Mouse (Mus musculus) monocyte, adult 5-6 weeks (primary cell): Measurements from ENCODE around the gene Ncor2. TPM values are rescaled to one million over a fixed set of nuclear protein-coding genes. Genes with fewer than 3 reads are reported as not detected.

Experiments
- ATAC-seq: fragments of 153-309, 156-312 bp; replicated peaks from 2 replicates; pipeline ENCODE4 v1.8.0; 2017; ENCODE audit warnings: mild to moderate bottlenecking; ENCODE audit not compliant: low TSS enrichment, insufficient number of reproducible peaks, severe bottlenecking, poor library complexity, low FRiP score
- total RNA-seq: library from RNA; stranded (forward); fragments of 200-1000, 200-491, 200-594 nt; gene quantifications from 3 replicates; pipeline ENCODE4 v1.2.3, GENCODE M21; 2017

Gene Ncor2
- total RNA-seq, 1 experiment from 2014 or later, result 14.4 TPM

DNA sequence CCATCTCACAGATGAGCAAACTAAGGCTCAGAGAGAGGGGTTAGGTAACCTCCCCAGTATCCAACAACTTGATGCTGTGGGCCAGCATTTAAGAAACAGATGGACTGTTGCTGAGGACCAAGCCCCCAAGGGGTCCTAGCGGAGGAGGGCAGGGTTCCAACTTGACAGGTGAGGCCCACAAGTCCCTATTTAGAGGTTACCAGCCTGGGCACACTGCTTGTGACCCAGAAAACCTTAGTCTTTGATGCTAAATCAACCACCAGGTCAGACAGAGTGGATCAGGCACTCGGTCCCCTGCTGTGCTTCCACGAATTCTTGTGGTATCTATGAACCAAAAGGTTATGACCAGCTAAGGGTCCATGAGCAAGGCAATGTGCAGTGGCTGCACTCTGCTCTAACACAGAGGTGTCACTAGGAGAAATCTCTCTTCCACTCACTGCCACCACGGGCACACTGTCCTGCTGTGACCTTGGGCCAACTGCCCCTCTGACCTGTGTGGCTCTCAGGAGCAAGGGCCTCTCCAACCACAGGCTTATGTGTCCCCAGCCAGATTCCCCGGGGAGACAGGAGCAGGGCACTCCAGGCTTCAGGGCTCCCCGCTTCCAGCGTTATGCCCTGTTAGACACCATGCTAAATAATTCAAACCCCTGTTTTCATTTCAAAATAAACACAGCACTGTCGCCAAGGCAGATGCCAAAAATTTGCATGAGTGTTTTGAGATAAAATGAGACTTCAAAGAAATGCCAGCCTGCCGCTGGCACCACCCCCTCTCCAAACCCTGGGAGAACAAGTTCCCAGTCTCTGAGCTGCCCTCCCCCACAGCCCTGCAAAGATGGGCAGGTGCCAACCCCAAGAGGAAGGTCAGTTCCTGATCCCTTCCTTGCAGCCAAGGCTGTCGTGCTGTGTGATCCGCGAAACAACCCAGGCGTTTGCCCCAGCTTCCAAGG, 4.0 kb downstream of the Ncor2 start:
- ATAC-seq, result no peak

GRCm38 (mm10) chr5:125173868-125174267, 5.2 kb downstream of the Ncor2 start:
- no peak for ATAC-seq

- ATAC-seq, result no peak
These were observed 6.0 kb downstream of the Ncor2 start for GRCm38 (mm10) chr5:125172831-125173615.

DNA sequence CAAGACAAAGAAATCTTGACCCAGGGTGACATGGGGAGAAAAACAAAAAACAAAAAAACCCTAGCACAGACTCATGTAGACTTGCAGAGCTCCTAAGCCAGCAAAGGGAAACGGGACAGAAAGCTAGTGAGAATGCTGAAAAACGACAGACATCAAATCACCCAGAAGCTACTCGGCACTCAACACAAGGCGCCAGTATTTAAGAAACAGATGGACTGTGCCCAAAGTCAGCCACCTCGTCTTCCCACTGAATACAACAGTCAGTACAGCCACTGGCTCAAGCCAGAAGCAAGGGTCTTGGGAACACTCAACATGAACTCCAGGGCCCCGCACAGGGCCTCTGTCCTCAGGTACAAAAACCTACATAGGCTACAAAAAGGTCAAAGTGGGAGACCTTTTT, 7.8 kb downstream of the Ncor2 start:
- ATAC-seq, result no peak

- ATAC-seq, result no peak
These were observed 8.7 kb downstream of the Ncor2 start for GRCm38 (mm10) chr5:125170107-125170842.

DNA sequence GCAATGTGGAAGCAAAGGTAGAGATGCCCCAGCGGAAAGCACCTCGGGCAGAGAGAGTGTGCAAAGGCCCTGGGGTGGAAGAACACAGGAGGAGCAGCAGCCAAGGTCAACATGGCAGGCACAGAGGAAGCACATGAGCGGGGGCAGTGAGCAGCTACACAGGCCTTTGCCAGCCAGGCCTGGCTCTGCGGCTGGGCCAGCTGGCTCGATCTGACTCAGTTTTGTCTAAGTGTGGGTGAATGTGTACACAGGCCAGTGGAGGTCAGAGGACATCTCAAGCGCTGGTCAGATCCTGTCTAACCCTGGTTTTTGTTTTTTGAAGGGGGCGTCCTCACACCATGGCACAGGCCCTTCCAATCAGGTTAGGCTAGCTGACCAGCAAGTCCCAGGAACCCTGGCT, 10.9 kb downstream of the Ncor2 start:
- ATAC-seq, result no peak

DNA sequence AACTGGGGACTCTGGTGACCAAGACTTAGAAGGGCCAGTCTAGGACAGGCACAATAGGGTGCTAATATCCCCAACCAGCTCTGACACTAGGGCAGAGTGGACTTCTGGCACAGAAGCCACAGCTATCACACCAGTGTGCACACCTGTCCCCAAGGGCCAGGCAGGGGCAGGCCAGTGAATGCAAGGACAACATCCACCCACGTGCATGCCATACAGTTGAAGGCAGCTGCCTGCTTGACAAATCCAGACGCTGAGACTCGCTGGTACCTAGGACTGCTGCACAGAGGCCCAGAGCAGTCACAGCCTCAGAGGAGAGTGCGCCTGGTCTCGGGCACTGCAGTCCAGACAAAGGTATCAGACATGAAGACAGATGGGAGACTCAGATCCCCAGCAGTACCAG, 11.5 kb downstream of the Ncor2 start:
- ATAC-seq, result no peak

DNA sequence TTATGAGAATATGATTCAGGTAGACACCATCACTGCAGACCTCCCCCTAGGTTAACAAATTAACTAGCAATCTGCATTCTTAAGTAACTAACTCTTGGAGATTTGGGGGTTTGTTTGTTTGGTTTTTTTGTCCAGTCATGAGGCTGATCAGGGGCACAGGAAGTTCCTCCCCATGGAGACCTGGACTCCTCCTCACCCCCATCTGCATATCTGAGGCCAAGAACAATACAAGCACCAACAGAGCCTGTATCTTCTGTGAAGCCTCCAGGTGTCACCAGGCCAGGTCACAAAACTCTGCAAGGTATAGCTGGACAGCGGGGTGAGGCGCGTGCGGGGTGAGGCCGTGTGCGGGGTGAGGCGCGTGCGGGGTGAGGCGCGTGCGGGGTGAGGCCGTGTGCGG, 13.0 kb downstream of the Ncor2 start:
- ATAC-seq, result no peak

GRCm38 (mm10) chr5:125164465-125165167, 14.4 kb downstream of the Ncor2 start:
- no peak for ATAC-seq

DNA sequence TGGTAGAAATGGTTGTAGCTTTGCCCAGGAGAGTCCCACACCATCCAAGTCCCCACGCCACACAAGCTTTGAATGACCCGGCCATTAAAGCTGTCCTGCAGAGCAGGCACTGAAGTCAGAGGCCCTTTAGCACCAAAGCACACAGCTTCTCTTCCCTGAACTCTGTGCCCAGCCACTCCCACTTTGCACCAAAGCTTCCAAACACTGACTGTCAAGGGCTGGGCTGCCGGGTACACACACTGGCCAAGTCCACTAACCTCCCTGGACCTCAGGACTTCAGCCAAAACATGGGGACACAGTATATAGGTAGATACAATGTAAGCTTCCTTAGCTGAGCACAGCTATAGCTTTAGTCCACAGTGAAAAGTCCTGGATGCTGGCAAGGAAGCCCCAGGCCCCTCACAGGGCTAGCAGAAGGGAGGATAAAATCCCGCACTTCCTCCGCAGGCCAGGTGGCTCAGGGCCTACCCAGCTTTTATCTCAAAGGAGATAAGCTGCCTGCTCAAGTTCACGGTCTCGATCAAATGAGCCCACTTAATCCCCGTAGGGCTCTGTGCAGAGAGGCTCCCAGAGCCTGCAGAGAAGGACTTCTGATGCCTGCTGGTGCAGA, 15.5 kb downstream of the Ncor2 start:
- ATAC-seq, result no peak

DNA sequence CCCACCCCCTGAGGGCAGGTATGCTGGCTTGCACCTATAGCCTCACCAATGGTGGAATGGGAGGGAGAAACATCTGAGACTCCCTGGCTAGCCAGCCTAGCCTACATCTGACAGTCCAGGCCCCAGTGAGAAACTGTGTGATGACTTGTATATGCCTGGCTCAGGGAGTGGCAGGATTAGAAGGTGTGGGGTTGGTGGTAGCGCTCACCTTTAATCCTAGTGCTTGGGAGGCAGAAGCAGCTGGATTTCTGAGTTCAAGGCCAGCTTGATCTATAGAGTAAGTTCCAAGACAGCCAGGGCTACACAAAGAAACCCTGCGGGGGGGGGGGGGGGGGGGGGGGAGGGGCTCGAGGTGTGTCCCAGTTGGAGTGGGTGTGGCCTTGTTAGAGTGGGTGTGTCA, 16.6 kb downstream of the Ncor2 start:
- no peak for ATAC-seq

- ATAC-seq, result no peak
These were observed 19.1 kb downstream of the Ncor2 start for GRCm38 (mm10) chr5:125159804-125160405.

- ATAC-seq, result no peak
These were observed 19.7 kb downstream of the Ncor2 start for GRCm38 (mm10) chr5:125159293-125159692.

GRCm38 (mm10) chr5:125158232-125158961, 20.6 kb downstream of the Ncor2 start:
- ATAC-seq, result no peak; the same call in 1 of the 2 replicates

DNA sequence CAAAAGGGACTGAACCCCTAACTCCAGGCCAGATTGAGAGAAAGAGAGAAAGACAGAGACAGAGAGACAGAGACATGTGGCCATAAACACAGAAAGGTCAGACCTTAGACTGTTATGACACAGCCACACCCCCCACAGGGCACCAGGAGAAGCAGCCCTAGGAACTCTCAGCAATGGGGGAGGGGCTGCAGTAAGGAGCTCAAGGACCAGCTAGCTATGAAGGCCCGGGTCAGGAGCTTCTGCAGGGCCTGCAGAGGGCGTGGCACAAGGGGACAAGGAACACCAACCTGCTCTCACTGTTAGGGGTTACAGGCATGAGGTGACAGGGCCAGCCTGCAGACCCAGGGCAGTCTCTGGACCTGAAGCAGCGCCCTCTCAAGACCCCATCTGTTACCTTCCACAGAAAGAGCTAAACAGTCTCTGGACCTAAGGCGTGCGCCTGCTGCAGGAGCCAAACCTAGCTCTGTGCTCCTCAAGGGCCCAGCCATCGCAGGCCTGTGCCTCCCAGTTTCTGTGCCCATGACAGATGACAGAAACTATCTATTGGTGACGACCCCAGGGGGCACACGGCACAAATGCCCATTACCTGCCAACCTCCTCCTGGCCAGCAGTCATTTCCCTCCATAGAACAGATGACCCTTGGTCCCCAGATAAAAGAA, 21.5 kb downstream of the Ncor2 start:
- ATAC-seq, result no peak

GRCm38 (mm10) chr5:125156418-125157205, 22.4 kb downstream of the Ncor2 start:
- no peak for ATAC-seq
